Mouse (Mus musculus): ENCODE data around the gene Vrk2.

GRCm38 (mm10) chr11:26608795-26609194 lies 15.0 kb upstream of the Vrk2 start:
- TF ChIP-seq CTCF (conservative IDR thresholded peaks at IDR 0.05; ENCODE audit: insufficient read depth, insufficient read length, low read depth, low read length) (no peak), POLR2A (IDR thresholded peaks at IDR 0.05; ENCODE audit: low read depth, low read length) (no peak)
